Mouse (Mus musculus) gonadal fat pad, adult 2 months (tissue): ENCODE measurements around the gene Flnb. TPM values are rescaled to one million over a fixed set of nuclear protein-coding genes. Genes with fewer than 3 reads are reported as not detected.

Source experiments
- DNase-seq: peaks from one replicate; pipeline ENCODE4 v3.0.0-alpha.2; 2012; ENCODE audit warnings: low read depth
- polyA plus RNA-seq: library from polyadenylated mRNA; depleted of rRNA; stranded (reverse); fragments of >200 nt; gene quantifications from 2 replicates; pipeline ENCODE4 v1.2.3, GENCODE M21; 2012

Flnb gene
- polyA plus RNA-seq, 1 experiment = 37.8 TPM

GRCm38 (mm10) chr14:7944349-7945039 lies 126.7 kb downstream of the Flnb start:
- DNase-seq = no peak

DNA sequence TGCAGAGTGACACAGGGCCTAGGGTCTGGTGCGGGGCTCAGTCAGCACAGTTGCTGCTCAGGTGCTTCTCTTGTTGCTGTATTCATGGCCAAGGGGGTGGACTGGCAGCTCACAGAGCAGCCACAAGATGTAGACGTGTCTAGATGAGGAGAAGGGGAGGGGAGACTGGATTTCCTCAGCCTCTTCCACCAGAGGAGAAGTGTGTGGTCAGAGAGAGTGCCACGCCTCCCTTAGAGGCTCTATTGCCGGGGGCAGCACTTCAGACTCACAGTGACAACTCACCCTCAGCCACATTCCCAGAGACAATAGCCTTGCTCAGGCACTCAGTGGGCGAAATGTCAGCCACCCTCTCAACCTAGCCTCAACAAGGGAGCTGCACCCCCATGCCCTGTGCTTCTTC lies 127.5 kb downstream of the Flnb start:
- no peak for DNase-seq

- DNase-seq = no peak
Observed at GRCm38 (mm10) chr14:7951234-7951633, 133.5 kb downstream of the Flnb start.

DNA sequence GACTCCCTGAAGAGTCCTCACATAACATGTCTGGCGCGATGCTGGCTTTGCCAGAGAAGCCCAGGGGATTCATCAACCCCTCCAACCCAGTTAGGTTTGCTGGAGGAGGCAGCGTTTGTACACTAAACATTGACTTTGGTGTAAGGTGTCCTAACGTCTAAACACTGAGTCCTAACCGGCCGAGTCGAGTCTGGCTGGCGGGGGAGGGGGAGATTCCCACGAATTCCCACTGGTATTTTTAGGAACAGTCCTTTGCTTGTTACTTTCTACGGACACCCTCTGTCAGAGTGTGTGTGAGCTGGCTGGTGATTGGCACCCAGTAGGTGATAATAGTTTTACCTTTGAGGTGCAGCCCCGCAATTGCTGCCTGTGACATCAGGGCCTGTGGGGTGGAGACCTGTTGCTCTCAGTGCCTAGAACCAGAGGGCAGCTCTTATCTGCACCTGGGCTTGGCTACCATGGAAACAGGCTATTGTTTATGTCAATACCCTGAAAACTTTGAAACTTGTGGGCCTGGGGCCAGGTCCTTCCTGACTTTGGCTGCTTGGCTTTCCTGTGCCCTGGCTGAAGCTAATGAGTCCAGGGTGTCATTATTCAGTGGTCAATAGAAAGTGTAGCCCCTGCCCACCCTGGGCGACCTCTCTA lies 135.0 kb downstream of the Flnb start:
- DNase-seq = no peak

DNA sequence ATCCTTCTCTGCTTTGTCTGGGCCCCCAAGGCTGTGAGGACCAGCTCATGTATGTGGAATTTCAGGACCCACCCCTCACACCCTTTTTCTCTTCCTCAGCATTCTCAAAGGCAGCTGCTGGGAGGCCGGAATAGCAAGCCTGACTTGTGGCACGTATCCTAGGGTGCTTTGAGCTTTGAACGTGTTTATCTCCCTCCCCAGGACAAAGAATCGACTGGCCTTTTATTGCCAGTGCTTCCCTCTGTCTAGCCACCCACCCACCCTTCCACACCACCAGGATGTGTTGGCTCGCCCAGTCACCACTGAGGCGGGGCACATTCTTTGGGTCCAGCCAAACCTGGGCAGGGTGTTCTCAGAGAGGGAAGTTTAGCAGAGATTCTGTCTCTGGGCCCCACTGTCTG lies 136.3 kb downstream of the Flnb start:
- DNase-seq = no peak

DNA sequence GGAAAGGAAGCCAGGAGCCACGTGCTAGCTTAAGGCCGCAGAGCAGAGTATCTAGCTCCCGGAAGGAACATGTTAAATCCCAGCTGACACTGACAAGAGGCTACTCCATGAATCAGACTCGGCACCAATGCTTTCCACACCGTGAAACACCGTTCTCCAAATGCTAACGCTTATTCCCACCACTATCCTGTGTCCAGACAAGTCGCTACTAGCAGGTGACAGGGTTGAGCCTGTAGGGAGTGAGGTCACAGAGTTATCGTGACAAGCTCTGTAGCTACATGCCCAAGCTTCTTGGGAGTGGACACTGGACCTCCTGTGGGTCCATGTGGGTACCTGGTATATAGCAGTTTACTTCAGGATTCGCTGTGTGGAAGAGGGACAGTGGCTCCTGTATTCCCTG lies 138.7 kb downstream of the Flnb start:
- no peak for DNase-seq

DNA sequence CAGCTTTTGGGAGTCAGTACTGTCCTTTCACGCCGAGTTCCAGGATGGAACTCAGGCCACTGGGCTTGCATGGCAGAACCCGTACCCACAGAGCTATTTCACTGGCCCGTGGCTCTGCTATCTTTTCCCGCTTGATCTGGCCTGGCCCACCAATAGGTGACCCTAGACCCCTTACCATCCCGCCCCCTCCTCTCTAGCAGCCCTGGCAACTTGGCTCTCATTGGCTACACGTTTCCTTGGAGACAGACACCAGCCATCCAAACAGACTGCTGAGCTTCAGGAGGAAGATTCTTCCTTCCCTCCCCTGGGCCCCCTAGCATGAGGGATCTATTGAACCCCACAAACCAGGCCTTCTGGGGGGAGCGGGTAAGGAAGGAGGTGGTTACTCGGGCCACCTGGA lies 139.3 kb downstream of the Flnb start, which contains the start of gene Gm45521:
Gene Gm45521 (plus strand): TSS at position 240 of the 400 bp plus-strand sequence.
- DNase-seq = no peak

DNA sequence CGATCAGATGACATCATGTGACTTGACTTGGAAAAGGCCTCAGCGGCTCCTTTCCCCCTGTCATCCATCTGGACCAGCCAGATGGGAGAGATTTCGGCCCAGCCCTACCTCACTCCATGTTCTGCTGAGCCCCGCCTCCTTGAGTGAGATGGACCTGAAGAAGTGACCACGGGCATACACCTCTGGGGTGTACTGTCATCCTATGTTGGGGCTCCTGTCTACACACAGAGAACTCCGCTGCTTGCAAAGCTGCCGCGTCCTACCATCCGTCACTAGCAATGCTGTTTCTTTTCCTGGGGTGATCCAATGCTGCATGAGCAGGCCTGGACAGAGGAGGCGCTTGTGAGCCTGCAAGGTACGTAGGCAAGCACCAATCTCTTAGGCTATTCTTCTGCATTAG lies 142.9 kb downstream of the Flnb start:
- no peak for DNase-seq

- peak; percentile 22 for DNase-seq
Observed at GRCm38 (mm10) chr14:7961714-7962113, 144.0 kb downstream of the Flnb start.

DNA sequence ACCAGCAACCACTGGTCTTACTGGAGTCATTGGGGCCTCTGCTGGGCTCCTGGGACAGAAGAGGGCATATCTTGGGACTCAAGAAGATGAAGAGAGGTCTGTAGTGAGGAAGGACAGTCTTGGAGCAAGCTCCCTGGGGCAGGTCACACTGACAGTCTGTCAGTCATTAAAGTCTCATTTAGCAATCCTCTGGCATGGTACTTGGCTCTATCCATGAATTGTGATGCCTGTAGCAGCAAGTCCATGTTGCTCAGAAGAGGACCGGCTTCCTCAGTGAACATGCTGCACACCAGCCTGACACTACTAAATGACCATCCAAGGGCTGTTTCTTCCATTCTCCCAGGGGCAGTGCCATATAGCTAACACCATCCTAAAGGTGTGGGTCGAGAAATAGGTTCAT lies 144.9 kb downstream of the Flnb start:
- DNase-seq = peak; percentile 52

GRCm38 (mm10) chr14:7963160-7963559 lies 145.4 kb downstream of the Flnb start:
- no peak for DNase-seq

DNA sequence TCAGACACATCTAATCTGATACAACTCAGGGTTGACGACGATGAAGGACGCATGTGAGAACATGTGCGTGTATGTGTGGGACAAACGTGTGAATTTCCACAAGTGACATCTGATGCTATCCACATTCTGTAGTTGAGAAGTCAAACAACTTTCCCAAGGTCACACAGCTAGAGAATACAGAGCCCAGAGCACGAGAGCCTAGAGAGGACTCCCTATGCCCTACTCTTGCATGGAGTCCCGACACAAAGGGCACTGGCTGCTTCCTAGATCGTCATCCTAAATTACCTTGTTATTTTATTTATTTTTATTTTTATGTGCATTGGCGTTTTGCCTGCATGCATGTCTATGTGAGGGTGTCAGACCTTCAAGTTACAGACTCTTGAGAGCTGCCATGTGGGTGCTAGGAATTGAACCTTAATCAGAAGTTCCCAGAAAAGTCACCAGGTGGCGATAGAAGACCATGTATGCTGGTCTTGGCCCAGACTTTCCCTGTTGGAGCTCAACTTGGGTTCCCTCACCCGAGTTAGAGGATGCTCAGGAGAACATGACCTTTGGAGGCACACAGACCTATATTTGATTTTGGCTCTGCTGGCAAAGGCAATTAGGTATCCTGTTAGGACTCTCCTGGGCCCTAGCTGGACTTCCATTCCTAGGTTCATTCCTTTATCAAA lies 146.6 kb downstream of the Flnb start:
- peak; percentile 26 for DNase-seq

- DNase-seq = no peak
Observed at GRCm38 (mm10) chr14:7971889-7972493, 154.2 kb downstream of the Flnb start.

DNA sequence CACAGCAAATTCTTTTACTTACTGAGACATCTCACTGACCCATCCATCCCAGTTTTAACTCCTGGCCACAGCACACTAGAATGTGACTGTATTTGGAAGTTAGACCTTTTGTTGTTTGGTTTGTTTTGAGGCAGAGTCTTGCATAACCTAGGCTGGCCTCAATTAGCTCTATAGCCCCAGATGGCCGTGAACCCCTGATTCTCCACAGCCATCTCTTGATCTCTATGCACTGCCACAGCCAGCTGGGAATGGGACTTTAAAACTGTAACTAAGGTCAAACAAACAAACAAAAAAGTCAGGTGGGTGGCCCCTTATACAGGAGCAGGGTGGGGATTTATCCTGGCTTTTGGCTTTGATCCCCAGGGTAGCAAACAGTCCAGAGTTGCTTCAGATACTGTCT lies 156.9 kb downstream of the Flnb start:
- DNase-seq = no peak

GRCm38 (mm10) chr14:7975177-7975576 lies 157.4 kb downstream of the Flnb start:
- DNase-seq = no peak

GRCm38 (mm10) chr14:7977471-7977870 lies 159.7 kb downstream of the Flnb start:
- no peak for DNase-seq

DNA sequence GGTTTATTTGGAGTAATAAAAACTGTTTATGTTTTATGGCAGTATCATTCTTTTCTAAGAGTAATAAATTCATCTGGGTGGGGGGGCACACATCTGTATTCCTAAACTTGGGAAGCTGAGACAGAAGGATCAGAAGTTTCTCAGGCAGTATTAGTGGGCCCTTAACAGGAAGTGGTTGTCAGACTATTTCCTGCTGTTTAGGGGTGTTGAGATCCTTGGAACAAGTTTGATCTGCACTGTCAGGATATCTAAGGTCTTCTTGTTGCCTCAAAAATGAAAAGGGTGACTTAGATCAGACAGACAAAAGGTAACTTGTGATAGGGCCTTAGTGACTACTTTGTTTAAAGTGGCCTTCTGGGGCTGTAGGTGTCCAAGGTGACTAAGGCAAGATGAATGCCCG lies 160.4 kb downstream of the Flnb start:
- no peak for DNase-seq

DNA sequence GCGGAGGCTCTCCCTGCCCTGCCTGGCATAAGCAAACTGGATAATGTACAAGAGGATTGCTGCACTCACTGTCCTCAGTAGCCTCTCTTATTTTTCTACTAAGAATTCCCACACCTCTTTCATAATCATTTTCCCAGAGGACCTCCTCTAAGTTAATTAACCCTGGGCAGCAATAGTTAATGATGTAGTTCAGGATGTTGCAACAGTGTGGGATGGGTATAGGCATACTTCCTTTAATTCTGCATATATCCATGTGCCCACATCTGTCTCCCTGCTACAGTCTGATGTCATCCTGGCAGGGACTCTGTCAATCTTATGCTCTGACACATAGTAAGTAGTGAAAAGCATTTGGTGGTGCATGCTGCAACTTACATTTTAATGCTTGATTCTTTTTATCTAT lies 163.5 kb downstream of the Flnb start:
- DNase-seq = peak; percentile 85

- no peak for DNase-seq
Observed at GRCm38 (mm10) chr14:7986913-7987312, 169.2 kb downstream of the Flnb start.

DNA sequence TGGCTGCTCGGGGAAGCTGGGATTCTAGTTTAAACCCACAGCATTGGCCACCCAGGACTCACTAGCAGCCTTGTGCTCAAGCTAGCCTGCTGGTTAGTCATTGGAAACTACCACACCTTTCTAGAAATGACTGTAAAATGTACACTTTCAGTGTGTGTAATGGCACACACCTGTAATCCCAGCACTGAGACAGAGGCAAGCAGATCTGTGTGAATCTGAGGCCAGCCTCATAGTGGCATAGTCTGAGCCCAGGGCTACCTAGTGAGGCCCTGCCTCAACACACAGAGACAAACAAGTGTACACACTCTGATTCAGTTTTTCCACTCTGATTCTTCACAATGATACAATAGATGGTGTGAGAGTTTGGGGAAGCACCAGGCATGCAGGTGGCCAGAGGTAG lies 171.6 kb downstream of the Flnb start:
- no peak for DNase-seq

GRCm38 (mm10) chr14:7989961-7990360 lies 172.2 kb downstream of the Flnb start:
- DNase-seq = no peak

GRCm38 (mm10) chr14:7991108-7991776 lies 173.5 kb downstream of the Flnb start:
- DNase-seq = no peak
